In genomic region chr6:91573487-91573886, GRCm38 (mm10) we compare ENCODE assay signal across 16 mouse cellular contexts.
"Had no signal": no experiment of that assay in that cellular context is flagged by ENCODE, and none has a peak within 500 bp of the region (broad histone marks: within the 10 kb centered on the region; RNA-seq: fewer than 3 reads in every experiment).

No protein-coding gene starts in this region.

- H3K27me3 ChIP-seq: limb, embryonic 15.5 days; midbrain, embryonic 12.5 days; midbrain, embryonic 15.5 days; neural tube, embryonic 12.5 days; neural tube, embryonic 15.5 days; stomach, embryonic 15.5 days had no signal

- ATAC-seq: liver, postnatal 0 days; lung, postnatal 0 days; midbrain, embryonic 15.5 days had no signal

- DNase-seq: kidney, adult 11 months; kidney, postnatal 25 days; left cerebral cortex, postnatal 4 days; liver, postnatal 0 days; lung, embryonic 14.5 days; right cerebral cortex, adult 18-20 months; right cerebral cortex, postnatal 14 days; spleen, adult 18-20 months; thymus, postnatal 25 days had no signal
